Mouse (Mus musculus): ENCODE data around the gene Tmem132c.

DNA sequence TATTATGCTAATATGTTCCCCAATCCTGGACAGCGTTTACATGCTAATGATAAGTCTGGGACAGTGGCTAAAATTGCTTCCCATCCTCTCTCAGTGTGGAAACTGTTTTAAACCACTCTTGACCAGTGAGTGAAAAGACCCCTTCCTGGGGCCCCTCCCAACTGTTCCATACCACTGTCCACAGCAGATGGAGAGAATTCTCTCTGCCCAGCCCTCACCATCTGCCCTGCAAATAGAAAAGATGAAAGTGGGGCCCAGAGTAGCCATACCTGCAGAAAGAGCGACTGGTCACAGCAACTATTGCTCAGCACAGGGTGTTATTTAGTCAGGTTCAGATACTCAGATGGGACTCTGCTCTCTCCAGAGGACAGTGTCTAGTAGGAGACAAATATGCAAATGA lies 306.5 kb downstream of the Tmem132c start:
- TF ChIP-seq POLR2A (IDR thresholded peaks at IDR 0.05; ENCODE audit: control insufficient read depth, low read depth, low read length) = no peak
- no peak for TF ChIP-seq CTCF (IDR thresholded peaks at IDR 0.05; ENCODE audit: control insufficient read depth, insufficient read depth, insufficient replicate concordance, low read depth, low read length)

Data from testis, adult 2 months (tissue).